Mouse (Mus musculus): ENCODE measurements around the gene Yap1. TPM values are rescaled to one million over a fixed set of nuclear protein-coding genes. Genes with fewer than 3 reads are reported as not detected.

Gene Yap1
- polyA plus RNA-seq, 1 experiment, result 7.0 TPM

- TF ChIP-seq GATA1 (IDR thresholded peaks at IDR 0.05; ENCODE audit: low read length), result no peak
Observed at GRCm38 (mm10) chr9:7987119-7987518, 17.3 kb downstream of the Yap1 start.

- no peak for TF ChIP-seq GATA1 (IDR thresholded peaks at IDR 0.05; ENCODE audit: low read length)
Observed at GRCm38 (mm10) chr9:7984287-7984686, 20.1 kb downstream of the Yap1 start.

GRCm38 (mm10) chr9:7983665-7984064, 20.7 kb downstream of the Yap1 start:
- no peak for TF ChIP-seq GATA1 (IDR thresholded peaks at IDR 0.05; ENCODE audit: low read length)

GRCm38 (mm10) chr9:7980162-7980561, 24.2 kb downstream of the Yap1 start:
- TF ChIP-seq GATA1 (IDR thresholded peaks at IDR 0.05; ENCODE audit: low read length), result no peak

DNA sequence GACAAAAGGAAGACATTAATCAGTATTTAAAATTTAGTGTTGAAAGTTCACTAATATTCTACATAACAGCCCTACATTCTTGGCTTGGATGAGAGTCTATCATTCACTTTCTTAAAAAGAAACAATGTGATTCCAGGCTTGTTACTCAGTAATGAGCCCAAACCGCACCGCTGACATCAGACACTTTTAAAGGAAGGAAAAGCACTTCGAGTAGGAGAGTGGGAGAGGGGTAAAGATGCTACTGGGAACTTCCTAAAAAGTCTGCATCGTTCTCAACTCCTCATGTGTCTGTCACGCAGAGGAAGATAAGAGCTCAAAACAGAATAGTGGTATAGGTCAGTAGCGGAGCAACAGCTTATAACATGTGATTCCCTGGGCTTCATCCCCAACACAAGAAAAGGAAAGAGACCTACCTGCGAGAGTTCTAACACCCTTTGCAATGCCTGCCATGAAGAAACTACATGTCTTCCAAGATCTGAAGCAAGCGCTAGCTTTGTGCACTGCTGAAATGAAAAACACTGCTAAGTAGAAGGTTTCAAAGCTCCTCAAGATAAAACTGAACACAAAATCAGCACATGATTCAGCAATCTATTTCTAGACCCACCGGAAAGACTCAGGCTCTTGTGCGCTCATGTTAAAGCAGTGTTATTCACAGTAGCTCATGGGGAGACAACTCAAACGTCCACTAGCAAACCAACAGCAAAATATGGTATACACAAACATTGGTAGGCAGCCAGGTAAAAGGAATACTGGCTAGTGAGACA, 25.1 kb downstream of the Yap1 start:
- TF ChIP-seq GATA1 (IDR thresholded peaks at IDR 0.05; ENCODE audit: low read length), result no peak

- no peak for TF ChIP-seq GATA1 (IDR thresholded peaks at IDR 0.05; ENCODE audit: low read length)
Observed at GRCm38 (mm10) chr9:7978502-7978901, 25.9 kb downstream of the Yap1 start.

DNA sequence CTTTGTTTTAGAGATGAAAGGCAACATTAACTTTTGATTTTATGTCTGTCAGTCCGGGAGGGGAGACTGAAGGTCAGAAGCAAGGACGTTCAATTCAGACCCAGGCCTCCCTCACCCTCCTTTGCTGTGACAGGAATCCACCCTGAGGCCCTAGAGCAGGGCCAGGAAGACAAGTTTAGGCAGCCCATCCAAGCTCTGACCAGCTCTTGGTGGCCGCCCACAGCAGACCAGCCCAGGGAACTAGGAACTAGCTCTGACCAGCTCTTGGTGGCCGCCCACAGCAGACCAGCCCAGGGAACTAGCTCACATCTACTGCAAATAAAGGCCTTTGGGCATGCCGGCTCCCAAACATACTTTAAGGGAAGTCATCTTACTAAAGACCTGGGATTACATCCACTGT, 26.8 kb downstream of the Yap1 start:
- no peak for TF ChIP-seq GATA1 (IDR thresholded peaks at IDR 0.05; ENCODE audit: low read length)

GRCm38 (mm10) chr9:7971993-7972392, 32.4 kb downstream of the Yap1 start:
- no peak for TF ChIP-seq GATA1 (IDR thresholded peaks at IDR 0.05; ENCODE audit: low read length)

GRCm38 (mm10) chr9:7967980-7968379, 36.4 kb downstream of the Yap1 start:
- TF ChIP-seq GATA1 (IDR thresholded peaks at IDR 0.05; ENCODE audit: low read length), result no peak

DNA sequence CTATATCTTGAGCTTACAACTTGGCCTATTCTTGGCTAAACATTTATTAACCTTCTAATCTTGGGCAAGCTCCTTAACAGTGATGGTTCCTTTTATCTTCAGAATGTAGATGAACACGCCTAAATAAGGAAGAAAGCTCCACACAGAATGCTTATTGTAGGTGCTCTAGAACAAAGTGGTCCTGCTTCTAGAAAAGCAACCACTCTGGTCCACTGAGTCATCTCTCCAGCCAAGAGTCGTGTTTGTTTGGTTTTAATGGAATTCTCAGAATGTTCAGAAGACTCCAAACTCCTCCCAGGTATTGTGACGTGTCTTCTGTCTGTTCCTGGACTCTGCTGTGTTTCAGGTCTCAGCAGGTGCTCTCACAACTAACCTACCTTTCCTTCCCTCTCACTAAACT, 38.8 kb downstream of the Yap1 start:
- no peak for TF ChIP-seq GATA1 (IDR thresholded peaks at IDR 0.05; ENCODE audit: low read length)

DNA sequence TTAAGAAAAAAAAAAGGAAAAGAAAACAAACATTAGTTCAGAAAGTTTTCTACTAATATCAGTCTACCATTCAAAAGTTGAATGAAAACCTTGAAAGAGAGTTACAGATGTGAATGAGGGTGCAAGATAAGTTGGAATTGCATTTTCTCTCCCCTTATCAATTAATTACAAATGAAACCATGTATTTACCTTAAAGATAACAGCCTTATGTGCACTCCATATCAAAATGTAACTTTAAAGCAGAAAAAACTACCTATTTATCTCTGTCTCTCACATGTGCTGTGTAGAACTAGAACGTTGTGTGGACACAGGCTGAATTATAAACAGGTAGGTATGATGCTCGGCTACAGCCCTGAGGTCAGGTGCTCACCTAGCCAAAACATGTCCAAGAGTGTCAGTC, 40.5 kb downstream of the Yap1 start:
- TF ChIP-seq GATA1 (IDR thresholded peaks at IDR 0.05; ENCODE audit: low read length), result no peak

- TF ChIP-seq GATA1 (IDR thresholded peaks at IDR 0.05; ENCODE audit: low read length), result no peak
Observed at GRCm38 (mm10) chr9:7962915-7963314, 41.5 kb downstream of the Yap1 start.

DNA sequence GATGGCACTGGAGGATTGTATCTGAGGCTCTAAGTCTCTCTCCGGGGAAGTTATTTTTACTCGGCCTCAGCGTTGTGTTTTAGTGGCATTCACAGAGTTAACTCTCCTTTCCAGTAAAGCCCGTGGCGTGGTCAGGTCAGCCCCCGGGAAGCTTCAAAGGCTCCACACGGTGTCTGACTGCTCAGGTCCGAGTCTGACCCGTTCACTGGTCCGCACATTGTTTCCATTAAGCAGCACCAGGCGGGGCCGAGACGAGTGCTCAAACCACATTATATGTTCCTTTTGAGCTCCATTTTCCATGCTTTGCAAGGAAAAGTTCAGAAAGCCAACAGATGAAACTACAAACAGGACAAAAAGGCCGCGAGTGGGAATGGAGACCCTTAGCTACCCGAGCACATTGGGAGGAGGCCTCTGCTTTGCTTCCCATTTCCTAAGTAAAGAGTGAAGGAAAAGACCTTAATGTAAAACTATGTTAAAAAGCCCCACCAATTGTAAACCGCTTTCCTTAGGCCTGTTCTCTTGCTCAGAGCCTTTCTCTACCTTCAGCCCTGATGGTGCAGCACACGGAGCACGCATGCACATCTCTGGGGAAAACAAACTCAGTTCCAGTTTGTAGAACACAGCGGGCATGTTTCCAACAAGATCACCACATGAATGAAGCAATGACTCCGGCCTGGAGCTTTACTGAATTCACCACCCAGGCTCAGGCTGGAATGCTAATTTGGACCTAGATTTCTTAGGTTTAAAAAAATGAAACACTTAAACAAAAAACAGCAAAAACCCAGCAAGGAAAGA, 42.8 kb downstream of the Yap1 start:
- TF ChIP-seq GATA1 (IDR thresholded peaks at IDR 0.05; ENCODE audit: low read length), result no peak

GRCm38 (mm10) chr9:7960382-7960781, 44.0 kb downstream of the Yap1 start:
- TF ChIP-seq GATA1 (IDR thresholded peaks at IDR 0.05; ENCODE audit: low read length), result no peak

GRCm38 (mm10) chr9:7959301-7959700, 45.1 kb downstream of the Yap1 start:
- TF ChIP-seq GATA1 (IDR thresholded peaks at IDR 0.05; ENCODE audit: low read length), result no peak

DNA sequence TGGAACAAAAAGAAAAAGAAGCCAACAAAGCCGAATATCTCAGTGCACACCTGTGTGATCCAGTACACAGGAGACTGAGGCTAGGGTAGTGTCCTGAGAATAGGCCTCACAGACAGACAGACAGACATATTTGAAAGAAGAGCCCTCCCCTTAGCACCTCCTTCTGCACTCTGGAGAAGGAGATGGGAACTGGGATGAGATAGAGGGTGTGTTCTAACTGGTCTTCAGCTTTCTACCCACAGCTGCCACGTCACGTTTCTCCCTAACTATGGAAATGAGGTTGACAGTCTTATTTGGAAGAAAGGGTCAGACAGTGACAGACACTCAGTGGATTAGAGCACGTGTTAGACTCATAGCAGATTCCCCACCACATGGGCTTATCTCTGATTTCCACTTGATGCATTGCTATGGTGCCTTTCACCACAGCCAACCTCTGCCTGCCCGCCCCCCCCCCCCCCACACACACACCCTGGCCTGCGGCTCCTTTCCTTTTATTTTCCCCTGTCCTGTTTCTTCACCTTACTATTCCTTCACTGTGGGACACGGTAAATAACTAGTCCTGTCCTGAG, 46.3 kb downstream of the Yap1 start:
- TF ChIP-seq GATA1 (IDR thresholded peaks at IDR 0.05; ENCODE audit: low read length), result no peak

All from G1E-ER4 (cell line).